Mouse (Mus musculus) hindbrain, embryonic 12.5 days (tissue): ENCODE data around the gene Grin2b. TPM values are rescaled to one million over a fixed set of nuclear protein-coding genes. Genes with fewer than 3 reads are reported as not detected.
"Not testable (repeated sequence)": the region's sequence is repeated elsewhere in the genome, so short reads cannot be mapped to it uniquely, and the experiment has no call there.

ENCODE experiments used
- ATAC-seq: fragments of 200-750 bp; cut with Nextera tagmentation; 2 replicates; pipeline ENCODE4 v1.8.0; 2017; ENCODE audit warnings: moderate TSS enrichment; ENCODE audit not compliant: low FRiP score
- H3K27ac ChIP-seq: fragments of 300-500 bp; sonication (generic); 2 replicates; pipeline ENCODE4 v1.5.1; 2016; ENCODE audit warnings: mild to moderate bottlenecking
- H3K27me3 ChIP-seq: fragments of 300-500 bp; sonication (generic); 2 replicates; pipeline ENCODE4 v1.6.1; 2016; ENCODE audit warnings: mild to moderate bottlenecking
- H3K36me3 ChIP-seq: fragments of 300-500 bp; sonication (generic); 2 replicates; pipeline ENCODE4 v1.6.1; 2016; ENCODE audit warnings: mild to moderate bottlenecking
- H3K4me1 ChIP-seq: fragments of 300-500 bp; sonication (generic); 2 replicates; pipeline ENCODE4 v1.6.1; 2016
- H3K4me2 ChIP-seq: fragments of 300-500 bp; sonication (generic); replicated peaks from 2 replicates; pipeline ENCODE4 v1.6.1; 2016; ENCODE audit warnings: mild to moderate bottlenecking
- H3K4me3 ChIP-seq: fragments of 300-500 bp; sonication (generic); 2 replicates; pipeline ENCODE4 v1.5.1; 2016; ENCODE audit warnings: mild to moderate bottlenecking
- H3K9ac ChIP-seq: fragments of 300-500 bp; sonication (generic); 2 replicates; pipeline ENCODE4 v1.6.1; 2016; ENCODE audit warnings: mild to moderate bottlenecking, moderate library complexity
- H3K9me3 ChIP-seq: fragments of 300-500 bp; sonication (generic); replicated peaks from 2 replicates; pipeline ENCODE4 v1.6.1; 2016; ENCODE audit warnings: mild to moderate bottlenecking
- WGBS: fragments of 180-500 bp; shearing (Covaris S2); methylation state at CpG from one replicate; pipeline ENCODE4 v1.1.7; 2016; 5-methylcytosine and 5-hydroxymethylcytosine counted together
- polyA plus RNA-seq: library from polyadenylated mRNA; unstranded; fragments of >200 nt; fragmentation: Nextera tagmentation; extraction: Ambion mirVana; gene quantifications from 2 replicates; pipeline ENCODE4 v1.2.1, GENCODE M21; 2016

The Grin2b gene
- polyA plus RNA-seq, 1 experiment from 2014 or later: 10.0 TPM

- Histone ChIP-seq H3K4me3 (no peak overlapping the region), H3K36me3 (no peaks in the 10 kb centered on the region), H3K27ac (peak overlapping the region; percentile 62; the same call in 1 of the 2 replicates), H3K4me1 (peaks cover 10% of the 10 kb centered on the region), H3K9ac (no peak overlapping the region), H3K9me3 (no peaks in the 10 kb centered on the region), H3K27me3 (no peaks in the 10 kb centered on the region), H3K4me2 (no peak overlapping the region)
- peak; percentile 84 for ATAC-seq
- 38% methylated on average over 6 of the region's 7 CpGs for WGBS
Measured at GRCm38 (mm10) chr6:135748412-135749076, 424.8 kb downstream of the Grin2b start.

GRCm38 (mm10) chr6:135745606-135746005, 427.7 kb downstream of the Grin2b start:
- Histone ChIP-seq H3K27ac (no peak overlapping the region), H3K4me2 (no peak overlapping the region), H3K27me3 (no peaks in the 10 kb centered on the region), H3K4me1 (peaks cover 10% of the 10 kb centered on the region), H3K9me3 (no peaks in the 10 kb centered on the region), H3K4me3 (no peak overlapping the region), H3K9ac (no peak overlapping the region), H3K36me3 (no peaks in the 10 kb centered on the region)
- 79% methylated on average over 2 of the region's 2 CpGs for WGBS
- ATAC-seq: no peak

GRCm38 (mm10) chr6:135734227-135734732, 439.0 kb downstream of the Grin2b start:
- ATAC-seq: no peak
- 86% methylated on average over 4 of the region's 4 CpGs for WGBS

GRCm38 (mm10) chr6:135727106-135727505, 446.2 kb downstream of the Grin2b start:
- Histone ChIP-seq H3K27me3 (no peaks in the 10 kb centered on the region), H3K27ac (no peak overlapping the region), H3K9ac (no peak overlapping the region), H3K4me3 (no peak overlapping the region), H3K36me3 (0 out of 2 replicates have a peak, but pooled peaks cover 1% of the 10 kb centered on the region), H3K9me3 (no peaks in the 10 kb centered on the region), H3K4me1 (no peaks in the 10 kb centered on the region), H3K4me2 (no peak overlapping the region)
- 96% methylated on average over 5 of the region's 5 CpGs for WGBS
- no peak for ATAC-seq

More at GRCm38 (mm10) chr6:135734227-135734732, 439.0 kb downstream of the Grin2b start:
- Histone ChIP-seq H3K27me3 (no peaks in the 10 kb centered on the region), H3K9ac (no peak overlapping the region), H3K36me3 (peaks cover 13% of the 10 kb centered on the region), H3K27ac (no peak overlapping the region), H3K4me2 (no peak overlapping the region), H3K4me1 (no peaks in the 10 kb centered on the region), H3K4me3 (no peak overlapping the region), H3K9me3 (no peaks in the 10 kb centered on the region; the same call in 1 of the 2 replicates)

- 88% methylated on average over 2 of the region's 2 CpGs for WGBS
Measured at GRCm38 (mm10) chr6:135721706-135722105, 451.6 kb downstream of the Grin2b start.

GRCm38 (mm10) chr6:135714906-135715305, 458.4 kb downstream of the Grin2b start:
- Histone ChIP-seq H3K4me3 (no peak overlapping the region), H3K9me3 (no peaks in the 10 kb centered on the region), H3K27ac (no peak overlapping the region), H3K27me3 (no peaks in the 10 kb centered on the region), H3K36me3 (no peaks in the 10 kb centered on the region), H3K4me2 (no peak overlapping the region), H3K9ac (no peak overlapping the region), H3K4me1 (no peaks in the 10 kb centered on the region)
- WGBS: 25% methylated on average over 4 of the region's 4 CpGs
- no peak for ATAC-seq

More at GRCm38 (mm10) chr6:135721706-135722105, 451.6 kb downstream of the Grin2b start:
- H3K4me2 ChIP-seq: no peak overlapping the region
- no peak for ATAC-seq
- H3K4me3 ChIP-seq: no peak overlapping the region
- no peak overlapping the region for H3K27ac ChIP-seq
- no peaks in the 10 kb centered on the region for H3K9me3 ChIP-seq
- no peak overlapping the region for H3K9ac ChIP-seq
- no peaks in the 10 kb centered on the region for H3K36me3 ChIP-seq
- H3K4me1 ChIP-seq: no peaks in the 10 kb centered on the region
- H3K27me3 ChIP-seq: no peaks in the 10 kb centered on the region

GRCm38 (mm10) chr6:135714236-135714635, 459.1 kb downstream of the Grin2b start:
- H3K4me2 ChIP-seq: no peak overlapping the region
- no peak overlapping the region for H3K4me3 ChIP-seq
- H3K4me1 ChIP-seq: no peaks in the 10 kb centered on the region
- H3K27ac ChIP-seq: no peak overlapping the region
- no peaks in the 10 kb centered on the region for H3K9me3 ChIP-seq
- WGBS: 69% methylated on average over 1 of the region's 1 CpGs
- no peak for ATAC-seq
- H3K27me3 ChIP-seq: no peaks in the 10 kb centered on the region
- H3K36me3 ChIP-seq: no peaks in the 10 kb centered on the region
- no peak overlapping the region for H3K9ac ChIP-seq

- H3K9me3 ChIP-seq: no peaks in the 10 kb centered on the region
- H3K36me3 ChIP-seq: no peaks in the 10 kb centered on the region
- WGBS: 89% methylated on average over 8 of the region's 8 CpGs
- H3K4me1 ChIP-seq: no peaks in the 10 kb centered on the region
- no peaks in the 10 kb centered on the region for H3K27me3 ChIP-seq
- ATAC-seq: no peak
- H3K4me3 ChIP-seq: no peak overlapping the region
- H3K27ac ChIP-seq: no peak overlapping the region
- H3K4me2 ChIP-seq: no peak overlapping the region
- H3K9ac ChIP-seq: no peak overlapping the region
Measured at GRCm38 (mm10) chr6:135713716-135714115, 459.6 kb downstream of the Grin2b start.

GRCm38 (mm10) chr6:135706850-135707522, 466.3 kb downstream of the Grin2b start:
- not testable (repeated sequence) for ATAC-seq, H3K4me3 ChIP-seq, H3K36me3 ChIP-seq, H3K4me1 ChIP-seq, H3K27me3 ChIP-seq, H3K9me3 ChIP-seq, H3K27ac ChIP-seq, H3K4me2 ChIP-seq, H3K9ac ChIP-seq
- 85% methylated on average over 6 of the region's 6 CpGs for WGBS

- ATAC-seq: no peak
- no peaks in the 10 kb centered on the region; the same call in 1 of the 2 replicates for H3K4me1 ChIP-seq
- H3K4me3 ChIP-seq: no peak overlapping the region
- H3K27me3 ChIP-seq: no peaks in the 10 kb centered on the region
- H3K9ac ChIP-seq: no peak overlapping the region
- no peak overlapping the region for H3K4me2 ChIP-seq
- no peak overlapping the region for H3K27ac ChIP-seq
- WGBS: 44% methylated on average over 2 of the region's 2 CpGs
- H3K36me3 ChIP-seq: no peaks in the 10 kb centered on the region
- H3K9me3 ChIP-seq: no peaks in the 10 kb centered on the region
Measured at GRCm38 (mm10) chr6:135703655-135704054, 469.7 kb downstream of the Grin2b start.

- Histone ChIP-seq H3K4me2 (no peak overlapping the region), H3K27ac (no peak overlapping the region), H3K9me3 (no peaks in the 10 kb centered on the region), H3K4me3 (no peak overlapping the region), H3K4me1 (no peaks in the 10 kb centered on the region; the same call in 1 of the 2 replicates), H3K27me3 (no peaks in the 10 kb centered on the region), H3K9ac (no peak overlapping the region), H3K36me3 (no peaks in the 10 kb centered on the region)
- WGBS: 81% methylated on average over 3 of the region's 3 CpGs
- no peak for ATAC-seq
Measured at GRCm38 (mm10) chr6:135701361-135701760, 471.9 kb downstream of the Grin2b start.

GRCm38 (mm10) chr6:135700717-135701345, 472.5 kb downstream of the Grin2b start:
- Histone ChIP-seq H3K36me3 (no peaks in the 10 kb centered on the region), H3K27ac (no peak overlapping the region), H3K4me3 (no peak overlapping the region), H3K27me3 (no peaks in the 10 kb centered on the region), H3K4me2 (no peak overlapping the region), H3K9me3 (no peaks in the 10 kb centered on the region), H3K9ac (no peak overlapping the region), H3K4me1 (no peaks in the 10 kb centered on the region; the same call in 1 of the 2 replicates)
- 81% methylated on average over 12 of the region's 12 CpGs for WGBS
- ATAC-seq: no peak
